Mouse (Mus musculus): ENCODE measurements around the gene Rnd1.

Gene Rnd1

DNA sequence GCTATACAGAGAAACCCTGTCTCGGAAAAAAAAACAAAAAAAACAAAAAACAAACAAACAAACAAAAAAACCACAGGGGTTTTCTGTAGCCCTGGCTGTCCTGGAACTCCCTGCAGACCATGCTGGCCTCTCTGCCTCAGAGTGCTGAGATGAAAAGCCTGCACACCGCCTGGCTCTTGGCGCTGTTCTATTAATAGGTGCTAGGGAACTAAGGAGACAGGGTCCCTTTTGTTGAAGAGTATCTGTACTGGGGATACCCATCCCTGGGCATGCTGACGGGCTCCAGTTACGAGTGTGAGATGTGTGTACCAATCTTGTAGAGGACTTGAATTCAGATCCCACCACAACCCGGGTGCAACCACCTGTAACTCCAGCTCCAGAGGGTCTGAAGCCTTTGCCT lies 61.5 kb downstream of the Rnd1 start:
- in situ Hi-C loops (cut with MboI, MseI), result no loop called here

DNA sequence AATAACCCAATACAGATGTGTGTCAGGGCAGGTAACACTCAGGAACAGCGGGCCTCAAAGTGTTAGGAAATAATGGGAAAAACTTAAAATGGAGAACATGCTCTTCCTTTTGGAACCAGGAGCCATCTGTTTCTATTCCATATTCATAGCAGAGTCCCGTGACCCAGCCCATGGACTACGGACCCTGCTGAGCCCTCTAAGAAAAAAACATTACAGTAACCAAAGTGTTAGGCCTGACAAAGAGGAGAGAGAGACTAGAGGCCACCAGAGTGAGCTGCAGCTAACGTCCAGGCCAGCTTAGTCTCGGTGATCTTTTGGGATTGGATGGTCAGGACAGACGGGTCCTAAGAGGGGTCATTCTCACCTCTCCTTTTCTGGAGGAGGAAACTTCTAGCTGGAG lies 62.3 kb downstream of the Rnd1 start:
- in situ Hi-C loops (cut with MboI, MseI), result no loop called here

DNA sequence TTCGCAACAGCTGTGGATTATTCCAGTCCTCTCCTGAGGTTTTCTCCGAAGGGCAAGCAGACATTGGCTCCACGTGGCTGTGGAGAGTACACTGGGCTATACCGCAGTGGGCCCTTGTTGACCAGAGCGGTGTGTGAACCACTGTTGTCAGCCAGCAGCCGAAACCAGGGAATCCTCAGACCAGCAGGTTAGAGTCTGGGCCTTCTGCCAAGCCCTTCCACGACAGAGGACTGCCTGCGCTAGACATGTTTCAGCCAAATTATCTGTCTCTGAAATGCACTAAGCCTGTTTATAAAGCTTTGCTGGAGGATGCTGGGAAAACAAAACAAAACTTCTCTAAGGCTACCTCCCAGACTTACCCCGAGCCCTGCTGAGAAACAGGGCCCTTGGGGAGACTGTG lies 62.7 kb downstream of the Rnd1 start:
- in situ Hi-C loops (cut with MboI, MseI), result no loop called here

Measured in regulatory T cell (primary cell).